Mouse (Mus musculus): ENCODE results near the gene Mettl27. TPM values are rescaled to one million over a fixed set of nuclear protein-coding genes. Genes with fewer than 3 reads are reported as not detected.
A peak's percentile ranks its signal among the peaks of the same experiment; 100 is the strongest.
"Not testable (repeated sequence)": the region's sequence is repeated elsewhere in the genome, so short reads cannot be mapped to it uniquely, and the experiment has no call there.

Mettl27 gene
- polyA plus RNA-seq, 1 experiment from 2014 or later = 10.1 TPM

- Histone ChIP-seq H3K9me3 (no peaks in the 10 kb centered on the region), H3K36me3 (no peaks in the 10 kb centered on the region), H3K27me3 (replicated peaks) (peaks cover 6% of the 10 kb centered on the region; the same call in 1 of the 2 replicates), H3K4me2 (replicated peaks) (no peak overlapping the region), H3K4me1 (no peaks in the 10 kb centered on the region; the same call in 1 of the 2 replicates), H3K27ac (no peak overlapping the region), H3K4me3 (no peak overlapping the region), H3K9ac (no peak overlapping the region)
- WGBS = 30% methylated on average over 5 of the region's 5 CpGs
- no peak for ATAC-seq (ENCODE audit: low FRiP score, low read depth)
These were observed 31.4 kb downstream of the Mettl27 start for GRCm38 (mm10) chr5:134963546-134963945.

GRCm38 (mm10) chr5:134964655-134965054, 32.5 kb downstream of the Mettl27 start:
- H3K4me1 ChIP-seq; H3K36me3 ChIP-seq; H3K9me3 ChIP-seq; H3K4me3 ChIP-seq; H3K4me2 ChIP-seq (replicated peaks); H3K9ac ChIP-seq; H3K27ac ChIP-seq; H3K27me3 ChIP-seq (replicated peaks); ATAC-seq (ENCODE audit: low FRiP score, low read depth): not testable (repeated sequence)

GRCm38 (mm10) chr5:134965473-134965851, 33.3 kb downstream of the Mettl27 start:
- H3K27me3 ChIP-seq (replicated peaks) = peaks cover 6% of the 10 kb centered on the region; the same call in 1 of the 2 replicates
- H3K9me3 ChIP-seq = no peaks in the 10 kb centered on the region
- H3K4me2 ChIP-seq (replicated peaks) = peak overlapping the region; percentile 51
- no peak overlapping the region for H3K9ac ChIP-seq
- H3K27ac ChIP-seq = no peak overlapping the region
- no peaks in the 10 kb centered on the region; the same call in 1 of the 2 replicates for H3K4me1 ChIP-seq
- H3K4me3 ChIP-seq = no peak overlapping the region
- no peak for ATAC-seq (ENCODE audit: low FRiP score, low read depth)
- 3% methylated on average over 10 of the region's 10 CpGs for WGBS
- H3K36me3 ChIP-seq = no peaks in the 10 kb centered on the region

GRCm38 (mm10) chr5:134965852-134966821, 34.0 kb downstream of the Mettl27 start:
- no peak overlapping the region for H3K9ac ChIP-seq
- H3K27me3 ChIP-seq (replicated peaks) = peaks cover 6% of the 10 kb centered on the region; the same call in 1 of the 2 replicates
- no peaks in the 10 kb centered on the region for H3K36me3 ChIP-seq
- peak overlapping the region; percentile 51 for H3K4me2 ChIP-seq (replicated peaks)
- H3K27ac ChIP-seq = no peak overlapping the region
- H3K9me3 ChIP-seq = no peaks in the 10 kb centered on the region
- peak overlapping the region; percentile 9; the same call in 1 of the 2 replicates for H3K4me3 ChIP-seq
- 4% methylated on average over 33 of the region's 33 CpGs for WGBS
- H3K4me1 ChIP-seq = no peaks in the 10 kb centered on the region; the same call in 1 of the 2 replicates
- peak; percentile 33; the same call in 1 of the 2 replicates for ATAC-seq (ENCODE audit: low FRiP score, low read depth)

- no peaks in the 10 kb centered on the region for H3K36me3 ChIP-seq
- H3K4me2 ChIP-seq (replicated peaks) = no peak overlapping the region
- peaks cover 6% of the 10 kb centered on the region; the same call in 1 of the 2 replicates for H3K27me3 ChIP-seq (replicated peaks)
- no peaks in the 10 kb centered on the region; the same call in 1 of the 2 replicates for H3K4me1 ChIP-seq
- no peak overlapping the region for H3K27ac ChIP-seq
- no peak overlapping the region for H3K9ac ChIP-seq
- WGBS = 73% methylated on average over 20 of the region's 20 CpGs
- no peaks in the 10 kb centered on the region for H3K9me3 ChIP-seq
- ATAC-seq (ENCODE audit: low FRiP score, low read depth) = no peak
- no peak overlapping the region for H3K4me3 ChIP-seq
These were observed 35.2 kb downstream of the Mettl27 start for GRCm38 (mm10) chr5:134967164-134967944.

- Histone ChIP-seq H3K27me3 (replicated peaks) (peaks cover 6% of the 10 kb centered on the region; the same call in 1 of the 2 replicates), H3K27ac (no peak overlapping the region), H3K4me1 (no peaks in the 10 kb centered on the region; the same call in 1 of the 2 replicates), H3K4me2 (replicated peaks) (no peak overlapping the region), H3K9ac (no peak overlapping the region), H3K9me3 (no peaks in the 10 kb centered on the region), H3K4me3 (no peak overlapping the region), H3K36me3 (no peaks in the 10 kb centered on the region)
- WGBS = 85% methylated on average over 8 of the region's 8 CpGs
- no peak for ATAC-seq (ENCODE audit: low FRiP score, low read depth)
These were observed 38.5 kb downstream of the Mettl27 start for GRCm38 (mm10) chr5:134970671-134971070.

GRCm38 (mm10) chr5:134973081-134973480, 40.9 kb downstream of the Mettl27 start:
- no peaks in the 10 kb centered on the region for H3K4me1 ChIP-seq
- no peak for ATAC-seq (ENCODE audit: low FRiP score, low read depth)

GRCm38 (mm10) chr5:134973526-134973925, 41.4 kb downstream of the Mettl27 start:
- Histone ChIP-seq H3K4me1 (no peaks in the 10 kb centered on the region), H3K4me2 (replicated peaks) (no peak overlapping the region), H3K27ac (no peak overlapping the region), H3K4me3 (no peak overlapping the region), H3K36me3 (no peaks in the 10 kb centered on the region), H3K27me3 (replicated peaks) (no peaks in the 10 kb centered on the region), H3K9me3 (no peaks in the 10 kb centered on the region), H3K9ac (no peak overlapping the region)
- 85% methylated on average over 7 of the region's 7 CpGs for WGBS
- ATAC-seq (ENCODE audit: low FRiP score, low read depth) = no peak

More at GRCm38 (mm10) chr5:134973081-134973480, 40.9 kb downstream of the Mettl27 start:
- Histone ChIP-seq H3K9ac (no peak overlapping the region), H3K4me3 (no peak overlapping the region), H3K36me3 (no peaks in the 10 kb centered on the region), H3K9me3 (no peaks in the 10 kb centered on the region), H3K27me3 (replicated peaks) (no peaks in the 10 kb centered on the region), H3K27ac (no peak overlapping the region), H3K4me2 (replicated peaks) (no peak overlapping the region)

- Histone ChIP-seq H3K9me3 (no peaks in the 10 kb centered on the region), H3K9ac (no peak overlapping the region), H3K27ac (no peak overlapping the region), H3K27me3 (replicated peaks) (no peaks in the 10 kb centered on the region), H3K4me2 (replicated peaks) (no peak overlapping the region), H3K4me1 (no peaks in the 10 kb centered on the region), H3K4me3 (no peak overlapping the region), H3K36me3 (no peaks in the 10 kb centered on the region)
- ATAC-seq (ENCODE audit: low FRiP score, low read depth) = no peak
- WGBS = 69% methylated on average over 7 of the region's 7 CpGs
These were observed 42.1 kb downstream of the Mettl27 start for GRCm38 (mm10) chr5:134974294-134974693.

- no peak overlapping the region for H3K9ac ChIP-seq
These were observed 42.8 kb downstream of the Mettl27 start for GRCm38 (mm10) chr5:134974921-134975320.

GRCm38 (mm10) chr5:134976164-134976563, 44.0 kb downstream of the Mettl27 start:
- Histone ChIP-seq H3K9me3 (no peaks in the 10 kb centered on the region), H3K9ac (no peak overlapping the region), H3K36me3 (no peaks in the 10 kb centered on the region), H3K4me2 (replicated peaks) (no peak overlapping the region), H3K27me3 (replicated peaks) (no peaks in the 10 kb centered on the region), H3K4me3 (no peak overlapping the region), H3K27ac (no peak overlapping the region), H3K4me1 (no peaks in the 10 kb centered on the region)
- ATAC-seq (ENCODE audit: low FRiP score, low read depth) = no peak
- 93% methylated on average over 2 of the region's 2 CpGs for WGBS

More at GRCm38 (mm10) chr5:134974921-134975320, 42.8 kb downstream of the Mettl27 start:
- Histone ChIP-seq H3K27me3 (replicated peaks) (no peaks in the 10 kb centered on the region), H3K36me3 (no peaks in the 10 kb centered on the region), H3K4me3 (no peak overlapping the region), H3K9me3 (no peaks in the 10 kb centered on the region), H3K27ac (no peak overlapping the region), H3K4me1 (no peaks in the 10 kb centered on the region), H3K4me2 (replicated peaks) (no peak overlapping the region)
- no peak for ATAC-seq (ENCODE audit: low FRiP score, low read depth)
- 68% methylated on average over 2 of the region's 2 CpGs for WGBS

Measured in neural tube, embryonic 12.5 days (tissue).